Mouse (Mus musculus) heart, embryonic 10.5 days (tissue): Measurements from ENCODE around the gene Gata1. TPM values are rescaled to one million over a fixed set of nuclear protein-coding genes. Genes with fewer than 3 reads are reported as not detected.

ENCODE experiments used
- DNase-seq: peaks from one replicate; pipeline ENCODE4 v3.0.0-alpha.2; 2017; ENCODE audit warnings: low spot score
- H3K27ac ChIP-seq: fragments of 300-500 bp; sonication (generic); 2 replicates; pipeline ENCODE4 v1.5.1; 2016; ENCODE audit warnings: mild to moderate bottlenecking
- H3K27me3 ChIP-seq: fragments of 300-500 bp; sonication (generic); 2 replicates; pipeline ENCODE4 v1.6.1; 2016; ENCODE audit warnings: mild to moderate bottlenecking; ENCODE audit not compliant: poor library complexity, insufficient read depth, severe bottlenecking
- H3K36me3 ChIP-seq: fragments of 300-500 bp; sonication (generic); 2 replicates; pipeline ENCODE4 v1.6.1; 2016; ENCODE audit warnings: mild to moderate bottlenecking, moderate library complexity
- H3K4me1 ChIP-seq: fragments of 300-500 bp; sonication (generic); 2 replicates; pipeline ENCODE4 v1.6.1; 2016; ENCODE audit warnings: mild to moderate bottlenecking
- H3K4me3 ChIP-seq: fragments of 300-500 bp; sonication (generic); 2 replicates; pipeline ENCODE4 v1.5.1; 2016; ENCODE audit warnings: mild to moderate bottlenecking, moderate library complexity
- H3K9me3 ChIP-seq: fragments of 300-500 bp; sonication (generic); 2 replicates; pipeline ENCODE4 v1.6.1; 2016; ENCODE audit warnings: mild to moderate bottlenecking, moderate library complexity
- WGBS: fragments of 180-500 bp; shearing (Covaris S2); methylation state at CpG from one replicate; pipeline ENCODE4 v1.1.7; 2016; 5-methylcytosine and 5-hydroxymethylcytosine counted together
- polyA plus RNA-seq: library from polyadenylated mRNA; unstranded; fragments of >200 nt; fragmentation: Nextera tagmentation; extraction: Ambion mirVana; gene quantifications from 2 replicates; pipeline ENCODE4 v1.2.1, GENCODE M21; 2016

Gata1 gene
- polyA plus RNA-seq, 1 experiment from 2014 or later, result 20.2 TPM

GRCm38 (mm10) chrX:8000546-8001192 is 22.8 kb upstream of the Gata1 start:
- H3K36me3 ChIP-seq, result no peaks in the 10 kb centered on the region
- no peaks in the 10 kb centered on the region for H3K4me1 ChIP-seq
- WGBS, result 79% methylated on average over 3 of the region's 3 CpGs
- no peak overlapping the region for H3K27ac ChIP-seq
- no peak overlapping the region for H3K4me3 ChIP-seq
- no peak for DNase-seq
- H3K27me3 ChIP-seq, result no peaks in the 10 kb centered on the region
- no peaks in the 10 kb centered on the region for H3K9me3 ChIP-seq

- H3K4me3 ChIP-seq, result no peak overlapping the region
- H3K27ac ChIP-seq, result no peak overlapping the region
- DNase-seq, result peak; percentile 76
- 49% methylated on average over 10 of the region's 10 CpGs for WGBS
- H3K4me1 ChIP-seq, result no peaks in the 10 kb centered on the region
- no peaks in the 10 kb centered on the region for H3K27me3 ChIP-seq
- H3K9me3 ChIP-seq, result no peaks in the 10 kb centered on the region
- no peaks in the 10 kb centered on the region for H3K36me3 ChIP-seq
Observed at GRCm38 (mm10) chrX:7993068-7993735, 15.3 kb upstream of the Gata1 start.

GRCm38 (mm10) chrX:7992379-7993067 is 14.7 kb upstream of the Gata1 start:
- Histone ChIP-seq H3K27me3 (no peaks in the 10 kb centered on the region), H3K4me3 (no peak overlapping the region), H3K36me3 (no peaks in the 10 kb centered on the region), H3K9me3 (no peaks in the 10 kb centered on the region), H3K4me1 (no peaks in the 10 kb centered on the region), H3K27ac (0 out of 2 replicates have a peak overlapping the region, but pooled peaks have one; percentile 29)
- DNase-seq, result no peak
- WGBS, result 60% methylated on average over 8 of the region's 8 CpGs

- DNase-seq, result no peak
- Histone ChIP-seq H3K27ac (no peak overlapping the region), H3K36me3 (no peaks in the 10 kb centered on the region), H3K9me3 (no peaks in the 10 kb centered on the region), H3K4me3 (no peak overlapping the region), H3K4me1 (no peaks in the 10 kb centered on the region), H3K27me3 (no peaks in the 10 kb centered on the region)
- 87% methylated on average over 7 of the region's 7 CpGs for WGBS
Observed at GRCm38 (mm10) chrX:7981368-7981767, 3.5 kb upstream of the Gata1 start.

GRCm38 (mm10) chrX:7971292-7971691 is 6.6 kb downstream of the Gata1 start:
- Histone ChIP-seq H3K9me3 (no peaks in the 10 kb centered on the region), H3K27ac (no peak overlapping the region), H3K36me3 (no peaks in the 10 kb centered on the region), H3K4me3 (no peak overlapping the region), H3K4me1 (no peaks in the 10 kb centered on the region), H3K27me3 (no peaks in the 10 kb centered on the region)
- WGBS, result 54% methylated on average over 4 of the region's 4 CpGs
- DNase-seq, result peak; percentile 82

- H3K27ac ChIP-seq, result no peak overlapping the region
- WGBS, result 78% methylated on average over 3 of the region's 3 CpGs
- no peaks in the 10 kb centered on the region for H3K36me3 ChIP-seq
- DNase-seq, result no peak
- H3K9me3 ChIP-seq, result no peaks in the 10 kb centered on the region
- no peaks in the 10 kb centered on the region for H3K4me1 ChIP-seq
- H3K4me3 ChIP-seq, result no peak overlapping the region
- H3K27me3 ChIP-seq, result no peaks in the 10 kb centered on the region
Observed at GRCm38 (mm10) chrX:7968899-7969298, 9.0 kb downstream of the Gata1 start.

- H3K27me3 ChIP-seq, result no peaks in the 10 kb centered on the region
- 0 out of 2 replicates have a peak overlapping the region, but pooled peaks have one; percentile 12 for H3K4me3 ChIP-seq
- DNase-seq, result no peak
- H3K4me1 ChIP-seq, result no peaks in the 10 kb centered on the region
- H3K27ac ChIP-seq, result no peak overlapping the region
- H3K36me3 ChIP-seq, result no peaks in the 10 kb centered on the region
- 50% methylated on average over 8 of the region's 8 CpGs for WGBS
- no peaks in the 10 kb centered on the region for H3K9me3 ChIP-seq
Observed at GRCm38 (mm10) chrX:7968226-7968625, 9.6 kb downstream of the Gata1 start.

- no peaks in the 10 kb centered on the region for H3K36me3 ChIP-seq
- H3K4me3 ChIP-seq, result no peak overlapping the region
- H3K9me3 ChIP-seq, result no peaks in the 10 kb centered on the region
- no peaks in the 10 kb centered on the region for H3K4me1 ChIP-seq
- DNase-seq, result peak; percentile 86
- H3K27me3 ChIP-seq, result no peaks in the 10 kb centered on the region
- 65% methylated on average over 7 of the region's 9 CpGs for WGBS
- H3K27ac ChIP-seq, result no peak overlapping the region
Observed at GRCm38 (mm10) chrX:7967596-7968201, 10.2 kb downstream of the Gata1 start.

- H3K9me3 ChIP-seq, result no peaks in the 10 kb centered on the region
- no peak overlapping the region; the same call in 1 of the 2 replicates for H3K27ac ChIP-seq
- no peaks in the 10 kb centered on the region for H3K27me3 ChIP-seq
- H3K4me3 ChIP-seq, result peak overlapping the region; percentile 36
- DNase-seq, result no peak
- H3K36me3 ChIP-seq, result no peaks in the 10 kb centered on the region
- WGBS, result 35% methylated on average over 4 of the region's 4 CpGs
- H3K4me1 ChIP-seq, result no peaks in the 10 kb centered on the region
Observed at GRCm38 (mm10) chrX:7966161-7966560, 11.7 kb downstream of the Gata1 start.

- Histone ChIP-seq H3K36me3 (no peaks in the 10 kb centered on the region), H3K4me1 (no peaks in the 10 kb centered on the region), H3K27me3 (no peaks in the 10 kb centered on the region), H3K4me3 (no peak overlapping the region), H3K9me3 (no peaks in the 10 kb centered on the region), H3K27ac (no peak overlapping the region)
- 63% methylated on average over 7 of the region's 7 CpGs for WGBS
- no peak for DNase-seq
Observed at GRCm38 (mm10) chrX:7963829-7964626, 13.8 kb downstream of the Gata1 start.

GRCm38 (mm10) chrX:7958868-7959267 is 19.0 kb downstream of the Gata1 start:
- Histone ChIP-seq H3K27ac (no peak overlapping the region), H3K27me3 (no peaks in the 10 kb centered on the region), H3K9me3 (no peaks in the 10 kb centered on the region), H3K4me1 (no peaks in the 10 kb centered on the region), H3K36me3 (no peaks in the 10 kb centered on the region), H3K4me3 (no peak overlapping the region)
- 88% methylated on average over 9 of the region's 9 CpGs for WGBS
- DNase-seq, result no peak

- H3K4me1 ChIP-seq, result no peaks in the 10 kb centered on the region
- H3K27ac ChIP-seq, result no peak overlapping the region
- H3K4me3 ChIP-seq, result no peak overlapping the region
- no peaks in the 10 kb centered on the region for H3K9me3 ChIP-seq
- DNase-seq, result no peak
- no peaks in the 10 kb centered on the region for H3K36me3 ChIP-seq
- H3K27me3 ChIP-seq, result no peaks in the 10 kb centered on the region
- WGBS, result 90% methylated on average over 7 of the region's 7 CpGs
Observed at GRCm38 (mm10) chrX:7950091-7950490, 27.8 kb downstream of the Gata1 start.
